Mouse (Mus musculus): Measurements from ENCODE around the gene Zp3.

Zp3 gene

DNA sequence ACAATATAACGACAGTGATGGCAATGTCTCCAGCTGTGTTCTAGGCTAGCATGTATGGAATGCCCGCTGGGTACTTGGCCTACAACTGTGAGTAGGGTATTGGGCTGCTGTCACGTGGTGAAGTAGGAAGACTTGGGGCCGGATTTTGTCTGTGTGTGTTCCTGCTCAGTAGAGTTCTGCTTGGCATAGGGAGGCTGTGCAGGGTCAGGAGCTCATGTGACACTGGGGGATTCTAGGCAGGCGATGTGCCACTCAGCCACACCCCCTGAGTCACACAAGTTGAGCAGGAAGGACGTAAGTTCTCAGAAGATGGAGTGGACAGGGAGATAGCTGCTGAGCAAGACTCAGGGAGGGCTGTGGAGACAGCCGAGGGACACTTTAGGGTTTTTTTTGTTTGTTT is 27.8 kb downstream of the Zp3 start:
- DNase-seq, result no peak

DNA sequence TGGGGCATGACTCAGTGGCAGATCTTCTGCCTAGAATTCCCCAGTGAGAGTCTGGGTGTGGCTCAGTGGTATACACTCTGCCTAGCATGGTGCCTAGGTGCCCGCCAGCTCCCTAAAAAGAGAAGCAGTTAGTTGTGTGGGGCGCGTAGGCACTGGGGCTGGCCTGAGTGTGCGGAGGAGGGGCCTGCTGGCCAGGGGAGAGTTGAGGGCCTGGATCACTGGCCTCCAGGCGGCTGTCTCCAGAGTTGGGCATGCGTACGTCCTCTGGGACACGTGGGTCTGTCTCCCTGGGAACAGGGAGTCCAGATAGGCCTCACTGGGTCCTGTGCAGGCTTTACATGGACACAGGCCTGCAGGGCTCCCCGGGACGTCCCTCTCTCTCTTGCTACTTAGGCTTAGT is 35.0 kb downstream of the Zp3 start:
- DNase-seq, result peak; percentile 67

DNA sequence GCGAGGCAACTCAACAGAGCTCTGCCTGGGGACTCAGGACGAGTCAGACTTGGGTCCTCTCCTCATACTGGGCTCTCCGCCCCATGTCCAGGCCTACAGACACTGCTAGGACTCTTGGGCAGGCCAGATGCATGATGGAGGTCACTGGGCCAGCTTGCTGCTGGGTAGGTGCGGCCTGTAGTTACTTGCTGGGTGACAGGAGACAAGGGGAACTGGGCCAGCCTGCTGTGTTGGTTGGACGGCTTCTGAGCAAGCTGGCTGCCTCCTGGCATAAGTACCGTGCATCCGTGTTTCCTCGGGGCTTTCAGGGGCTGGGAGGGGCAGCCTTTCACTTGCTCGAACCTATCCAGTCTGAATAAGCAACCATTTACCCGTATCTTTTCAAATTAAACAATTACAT is 35.7 kb downstream of the Zp3 start:
- peak; percentile 31 for DNase-seq

DNA sequence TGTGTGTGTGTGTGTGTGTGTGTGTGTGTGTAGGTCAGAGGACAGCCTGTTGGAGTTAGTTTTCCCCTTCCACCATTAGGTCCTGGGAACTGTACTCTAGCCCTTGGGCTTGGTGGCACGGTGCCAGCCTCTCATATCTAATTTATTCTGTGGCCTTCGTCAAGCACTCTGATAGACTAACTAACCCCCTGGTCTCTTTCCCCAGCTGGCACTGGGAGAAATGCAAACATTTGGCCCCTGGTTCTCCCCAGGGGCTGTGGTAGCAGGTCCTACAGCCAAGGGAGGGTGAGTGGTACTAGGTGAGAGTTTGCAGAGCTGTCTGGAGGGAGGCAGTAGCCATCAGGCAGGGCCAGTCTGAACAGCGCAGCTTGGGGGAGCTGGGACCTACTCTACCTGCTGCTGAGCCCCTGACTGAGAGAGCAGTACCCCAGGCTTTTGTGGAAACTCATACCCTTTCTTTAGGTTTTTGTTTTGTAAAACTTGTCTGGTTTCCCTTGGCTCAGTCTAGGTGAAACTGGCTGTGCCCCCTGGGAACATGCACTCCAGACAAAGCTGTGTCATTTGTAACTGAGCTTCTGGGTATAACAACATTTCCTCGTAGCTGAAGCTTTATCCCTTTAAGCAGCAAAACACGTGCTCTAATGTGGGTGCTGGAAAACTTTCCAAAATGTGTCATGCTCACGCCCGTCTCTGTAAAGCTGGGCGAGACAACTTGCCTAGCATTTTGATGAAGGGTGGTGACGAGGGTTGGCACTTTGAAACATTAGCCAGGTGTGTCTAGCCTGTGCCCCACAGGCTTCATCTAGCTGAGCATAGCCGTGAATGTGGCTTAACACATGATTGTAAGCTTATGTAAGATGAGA is 36.3 kb downstream of the Zp3 start:
- peak; percentile 80 for DNase-seq

DNA sequence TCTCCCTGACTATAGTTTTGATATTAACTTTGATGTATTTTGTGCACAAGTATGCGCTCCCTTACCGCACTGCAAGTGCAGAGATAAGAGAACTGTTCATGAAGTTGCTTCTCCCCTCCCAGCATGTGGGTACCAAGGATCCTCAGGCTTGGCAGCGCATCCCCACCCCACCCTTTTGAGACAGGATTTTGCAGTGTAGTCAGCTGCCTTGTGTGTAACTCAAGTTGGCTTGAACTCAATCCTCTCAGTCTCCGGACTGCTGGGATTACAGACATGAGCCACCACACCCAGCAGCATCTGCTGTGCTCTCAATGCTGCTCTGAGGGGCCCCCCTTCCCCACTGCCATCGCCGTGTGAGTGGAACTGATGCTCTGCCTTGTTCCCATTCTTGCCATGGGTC is 37.4 kb downstream of the Zp3 start:
- no peak for DNase-seq

DNA sequence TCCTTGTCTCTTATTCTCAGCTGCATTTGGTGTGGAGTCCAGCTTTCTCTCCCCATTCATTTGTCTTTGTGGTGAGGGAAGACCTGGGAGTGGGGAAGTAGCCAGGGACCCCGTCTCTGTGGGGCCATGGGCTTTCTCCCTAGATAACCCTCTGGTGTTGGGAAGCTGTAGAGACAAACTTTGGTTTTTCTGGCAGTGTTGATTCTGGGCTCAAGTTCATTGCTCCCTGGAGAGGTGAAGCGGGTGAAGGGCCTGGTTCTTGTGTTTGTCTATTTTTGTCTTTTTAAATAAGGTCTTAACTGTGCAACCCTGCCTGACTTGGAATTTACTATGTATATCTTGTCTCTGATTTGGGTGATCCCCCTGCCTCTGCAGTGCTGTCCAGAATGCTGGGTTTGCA is 38.8 kb downstream of the Zp3 start:
- DNase-seq, result no peak

DNA sequence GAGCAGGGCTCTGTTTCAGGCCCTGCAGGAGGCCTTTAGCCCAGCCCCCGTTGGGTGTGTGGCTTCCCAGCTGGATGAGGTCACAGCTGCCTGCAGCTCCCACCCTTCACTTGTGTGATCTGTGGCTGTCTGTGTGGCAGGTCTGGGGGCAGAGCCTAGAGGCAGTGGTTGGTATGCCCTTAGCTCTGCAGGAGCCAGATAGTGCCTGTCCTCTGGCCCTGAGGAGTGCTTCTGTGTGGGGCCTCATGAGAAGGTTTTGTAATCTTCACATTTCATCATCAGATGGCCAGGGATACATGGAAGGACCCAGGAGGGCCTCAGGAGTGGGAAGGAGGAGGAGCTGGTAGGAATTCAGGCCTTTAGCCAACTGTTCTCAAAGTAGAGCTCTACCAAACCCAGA is 40.0 kb downstream of the Zp3 start:
- no peak for DNase-seq

DNA sequence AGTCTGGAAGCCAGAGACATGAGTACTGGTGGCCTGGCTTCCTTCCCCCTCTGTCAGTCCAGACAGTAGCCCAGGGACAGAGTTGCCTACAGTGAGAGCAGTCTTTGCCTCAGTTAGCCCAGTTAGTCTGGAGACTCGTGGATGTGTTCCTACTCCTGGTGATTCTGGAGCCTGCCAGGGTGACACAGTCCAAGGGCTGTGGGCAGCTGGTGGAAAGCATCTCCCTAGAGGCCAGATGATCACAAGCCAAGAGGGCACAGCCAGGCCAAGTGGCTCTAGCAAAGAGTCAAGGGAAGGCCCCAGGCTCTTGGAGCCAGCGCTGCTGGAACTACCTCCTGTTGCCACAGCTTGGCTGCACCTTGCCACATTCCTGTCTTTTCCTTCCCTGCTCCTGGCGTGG is 45.8 kb downstream of the Zp3 start:
- no peak for DNase-seq

DNA sequence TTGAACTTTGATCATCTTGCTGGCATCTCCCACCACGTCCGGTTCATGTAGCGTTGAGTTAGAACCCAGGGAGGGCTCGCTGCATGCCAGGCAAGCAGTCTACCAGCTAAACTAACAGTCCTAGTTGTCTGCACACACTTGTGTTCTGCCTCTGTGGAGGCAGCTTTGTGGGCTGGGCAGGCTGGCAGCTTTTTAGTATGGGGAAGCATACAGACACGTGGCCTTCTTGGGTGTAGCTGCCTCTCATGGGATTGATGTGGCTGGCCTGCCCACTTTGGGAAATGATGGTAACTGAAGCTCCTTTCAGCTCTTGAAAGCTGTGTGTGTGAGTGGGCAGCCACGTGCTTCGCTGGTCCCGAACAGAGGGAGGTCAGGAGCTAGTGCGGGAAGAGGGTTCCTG is 47.0 kb downstream of the Zp3 start:
- no peak for DNase-seq

DNA sequence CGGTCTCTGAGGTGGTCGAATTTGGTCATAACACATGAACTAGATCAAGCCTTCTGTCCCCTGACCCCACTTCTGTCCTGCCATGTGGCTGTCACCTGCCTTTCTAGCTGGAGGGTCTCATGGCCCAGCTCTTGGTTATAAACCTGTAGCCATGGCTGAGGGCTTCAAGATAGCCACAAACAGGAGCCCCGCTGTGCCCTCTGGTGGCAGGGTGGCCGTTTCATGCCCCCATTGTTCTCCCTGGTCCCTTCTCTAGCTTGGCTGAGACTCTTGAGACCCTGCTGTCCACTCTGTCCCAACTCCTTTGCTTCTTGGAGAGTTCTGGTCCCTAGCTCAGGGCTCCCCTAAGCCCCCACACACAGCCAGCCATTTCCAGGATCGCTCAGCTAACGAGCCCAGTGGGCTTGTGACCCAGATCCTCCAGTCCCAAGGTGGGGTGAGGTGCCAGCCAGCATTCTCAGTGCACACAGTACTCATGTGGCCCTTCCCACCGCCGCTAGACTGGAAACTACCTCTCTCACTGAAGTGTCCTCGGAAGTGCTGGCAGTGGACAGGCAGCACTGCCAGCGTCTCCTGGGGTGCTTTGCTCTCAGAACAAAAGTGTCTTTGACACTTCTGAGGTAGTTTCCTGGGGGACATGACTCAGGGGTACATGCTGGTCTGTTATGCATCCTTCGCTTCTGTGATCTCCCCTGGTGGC is 47.9 kb downstream of the Zp3 start:
- DNase-seq, result no peak

DNA sequence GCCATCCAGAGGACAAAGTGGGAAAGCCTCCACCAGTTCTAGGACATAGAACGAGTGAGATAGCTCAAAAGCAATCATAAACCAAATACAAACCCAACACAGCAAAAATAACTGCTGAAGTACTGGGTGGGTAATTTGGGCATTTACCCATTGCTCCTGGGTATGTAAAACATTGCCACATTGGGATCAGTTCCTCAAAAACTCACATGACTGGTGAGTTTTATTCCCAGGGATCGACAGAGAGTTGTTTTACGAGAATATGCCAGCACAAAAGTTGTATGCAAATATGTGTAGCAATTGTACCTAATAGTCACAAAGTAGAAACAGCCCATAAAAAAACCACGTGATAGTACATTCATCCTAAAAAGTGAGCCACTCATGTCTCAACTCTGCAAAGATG is 55.0 kb downstream of the Zp3 start:
- no peak for DNase-seq

DNA sequence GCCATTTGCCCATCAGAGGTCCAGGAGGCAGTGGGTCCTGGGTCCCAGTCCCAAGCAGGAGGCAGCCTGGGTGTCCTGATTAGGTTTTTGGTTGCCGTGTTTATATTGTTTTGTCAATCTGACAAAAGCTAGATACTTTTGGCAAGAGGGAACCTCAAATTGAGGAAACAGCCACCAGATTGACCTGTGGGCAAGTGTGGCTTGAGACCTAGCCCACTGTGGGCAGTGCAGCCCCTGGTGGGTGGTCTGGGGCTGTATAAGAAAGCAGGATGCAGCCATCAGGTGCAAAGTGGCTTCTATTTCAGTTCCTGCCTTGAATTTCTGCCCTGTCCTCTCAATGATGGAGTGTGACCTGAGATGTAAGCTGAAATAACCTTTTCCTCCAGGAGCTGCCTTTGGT is 55.4 kb downstream of the Zp3 start:
- no peak for DNase-seq

DNA sequence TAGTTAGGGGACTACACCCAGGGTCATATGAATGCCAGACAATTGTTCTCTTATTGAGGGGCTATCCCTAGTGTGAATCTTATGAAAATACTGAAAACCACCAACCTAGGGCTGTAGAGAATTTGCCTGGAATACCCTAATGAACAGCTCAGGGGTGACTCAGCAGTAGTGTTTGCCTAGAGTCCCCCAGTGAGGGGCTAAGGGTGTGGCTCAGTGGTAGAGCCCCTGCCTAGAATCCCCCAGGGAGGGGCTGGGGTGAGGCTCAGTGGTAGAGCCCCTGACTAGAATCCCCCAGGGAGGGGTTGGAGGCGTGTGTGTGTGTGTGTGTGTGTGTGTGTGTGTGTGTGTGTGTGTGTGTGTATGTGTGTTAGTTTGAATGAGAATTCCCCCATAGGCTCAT is 56.8 kb downstream of the Zp3 start:
- DNase-seq, result no peak

Measured in kidney, postnatal 10 days (tissue).